27 mouse cellular contexts compared by ENCODE assay signal in genomic region chr13:60296896-60297275, GRCm38 (mm10).
DNase-seq lines count a peak whose midpoint lies in the region; ATAC-seq lines count a peak whose summit lies in the region.
"Had no signal": no experiment of that assay in that cellular context is flagged by ENCODE, and none has a peak within 500 bp of the region (broad histone marks: within the 10 kb centered on the region; RNA-seq: fewer than 3 reads in every experiment).

No protein-coding gene starts in this region.

- H3K27ac ChIP-seq in embryonic facial prominence, embryonic 13.5 days = no peak overlapping the region
- H3K27ac ChIP-seq in embryonic facial prominence, embryonic 10.5 days (replicated peaks) = no peak overlapping the region
- peak overlapping the region; percentile 35; the same call in 1 of the 2 replicates for H3K27ac ChIP-seq in hindbrain, embryonic 10.5 days
- H3K27ac ChIP-seq in hindbrain, embryonic 11.5 days (ENCODE audit: low read depth, low read length) = no peak overlapping the region
- no peak overlapping the region for H3K27ac ChIP-seq in midbrain, embryonic 16.5 days (ENCODE audit: low read length)
- no peak overlapping the region for H3K27ac ChIP-seq in midbrain, embryonic 10.5 days (replicated peaks)
- H3K27ac ChIP-seq: forebrain, embryonic 13.5 days; forebrain, embryonic 15.5 days had no signal

- peaks cover 35% of the 10 kb centered on the region for H3K4me1 ChIP-seq in embryonic facial prominence, embryonic 13.5 days
- peaks cover 26% of the 10 kb centered on the region for H3K4me1 ChIP-seq in embryonic facial prominence, embryonic 10.5 days
- peaks cover 9% of the 10 kb centered on the region for H3K4me1 ChIP-seq in hindbrain, embryonic 10.5 days (replicated peaks)
- H3K4me1 ChIP-seq in hindbrain, embryonic 11.5 days (replicated peaks; ENCODE audit: control insufficient read depth, insufficient read depth, low read length) = no peaks in the 10 kb centered on the region
- H3K4me1 ChIP-seq in midbrain, embryonic 16.5 days (ENCODE audit: control insufficient read depth, insufficient read depth, low read length) = no peaks in the 10 kb centered on the region
- peaks cover 3% of the 10 kb centered on the region; the same call in 1 of the 2 replicates for H3K4me1 ChIP-seq in midbrain, embryonic 10.5 days
- H3K4me1 ChIP-seq: forebrain, embryonic 13.5 days; forebrain, embryonic 15.5 days had no signal

- no peak overlapping the region for H3K9ac ChIP-seq in embryonic facial prominence, embryonic 13.5 days
- H3K9ac ChIP-seq in hindbrain, embryonic 11.5 days (ENCODE audit: low read depth, low read length) = no peak overlapping the region
- no peak overlapping the region for H3K9ac ChIP-seq in midbrain, embryonic 16.5 days (ENCODE audit: low read depth, low read length)
- H3K9ac ChIP-seq: embryonic facial prominence, embryonic 12.5 days; forebrain, embryonic 13.5 days; forebrain, embryonic 15.5 days; forebrain, postnatal 0 days had no signal

- no peaks in the 10 kb centered on the region for H3K9me3 ChIP-seq in embryonic facial prominence, embryonic 13.5 days
- H3K9me3 ChIP-seq in embryonic facial prominence, embryonic 10.5 days = no peaks in the 10 kb centered on the region
- H3K9me3 ChIP-seq in hindbrain, embryonic 10.5 days = no peaks in the 10 kb centered on the region
- H3K9me3 ChIP-seq in hindbrain, embryonic 11.5 days (ENCODE audit: control insufficient read depth, low read length) = no peaks in the 10 kb centered on the region
- H3K9me3 ChIP-seq in midbrain, embryonic 16.5 days (replicated peaks; ENCODE audit: control insufficient read depth, low read length, poor library complexity, severe bottlenecking) = no peaks in the 10 kb centered on the region
- no peaks in the 10 kb centered on the region for H3K9me3 ChIP-seq in midbrain, embryonic 10.5 days (replicated peaks)
- H3K9me3 ChIP-seq: embryonic facial prominence, embryonic 12.5 days; forebrain, embryonic 13.5 days; forebrain, embryonic 15.5 days had no signal

- ATAC-seq in embryonic facial prominence, embryonic 13.5 days (ENCODE audit: insufficient number of reproducible peaks, insufficient read depth, low FRiP score, low TSS enrichment, low read depth) = peak; percentile 5; the same call in 1 of the 2 replicates
- no peak for ATAC-seq in hindbrain, embryonic 11.5 days (ENCODE audit: low FRiP score)
- peak; percentile 60; the same call in 1 of the 2 replicates for ATAC-seq in midbrain, embryonic 16.5 days
- ATAC-seq: activated CD4-positive, CD25-positive, alpha-beta regulatory T cell, adult 4 months; CD4-positive, CD25-positive, alpha-beta regulatory T cell, adult 4 months; forebrain, embryonic 13.5 days; forebrain, embryonic 15.5 days; forebrain, postnatal 0 days had no signal

- no peak overlapping the region for H3K4me3 ChIP-seq in embryonic facial prominence, embryonic 13.5 days
- H3K4me3 ChIP-seq in embryonic facial prominence, embryonic 10.5 days = no peak overlapping the region
- H3K4me3 ChIP-seq in hindbrain, embryonic 10.5 days = no peak overlapping the region
- H3K4me3 ChIP-seq in hindbrain, embryonic 11.5 days (ENCODE audit: low read depth, low read length) = no peak overlapping the region
- no peak overlapping the region for H3K4me3 ChIP-seq in midbrain, embryonic 16.5 days (ENCODE audit: low read depth, low read length)
- no peak overlapping the region for H3K4me3 ChIP-seq in midbrain, embryonic 10.5 days
- H3K4me3 ChIP-seq: embryonic facial prominence, embryonic 12.5 days; forebrain, embryonic 13.5 days; forebrain, embryonic 15.5 days had no signal

- H3K36me3 ChIP-seq in embryonic facial prominence, embryonic 13.5 days = no peaks in the 10 kb centered on the region
- no peaks in the 10 kb centered on the region for H3K36me3 ChIP-seq in embryonic facial prominence, embryonic 10.5 days (replicated peaks)
- H3K36me3 ChIP-seq in hindbrain, embryonic 10.5 days = no peaks in the 10 kb centered on the region
- no peaks in the 10 kb centered on the region for H3K36me3 ChIP-seq in hindbrain, embryonic 11.5 days (ENCODE audit: control insufficient read depth, insufficient read depth, low read length)
- H3K36me3 ChIP-seq in midbrain, embryonic 16.5 days (ENCODE audit: control insufficient read depth, insufficient read depth, low read length) = no peaks in the 10 kb centered on the region
- H3K36me3 ChIP-seq in midbrain, embryonic 10.5 days = no peaks in the 10 kb centered on the region
- H3K36me3 ChIP-seq: embryonic facial prominence, embryonic 12.5 days; forebrain, embryonic 15.5 days; G1E had no signal

- no peaks in the 10 kb centered on the region for H3K27me3 ChIP-seq in embryonic facial prominence, embryonic 13.5 days
- peaks cover 13% of the 10 kb centered on the region for H3K27me3 ChIP-seq in embryonic facial prominence, embryonic 10.5 days (replicated peaks; ENCODE audit: low read depth, poor library complexity, severe bottlenecking)
- H3K27me3 ChIP-seq in hindbrain, embryonic 10.5 days (ENCODE audit: insufficient read depth, poor library complexity, severe bottlenecking) = no peaks in the 10 kb centered on the region
- H3K27me3 ChIP-seq in hindbrain, embryonic 11.5 days (ENCODE audit: control insufficient read depth, insufficient read depth, low read length) = no peaks in the 10 kb centered on the region
- no peaks in the 10 kb centered on the region for H3K27me3 ChIP-seq in midbrain, embryonic 16.5 days (ENCODE audit: control insufficient read depth, insufficient read depth, low read depth, low read length)
- no peaks in the 10 kb centered on the region for H3K27me3 ChIP-seq in midbrain, embryonic 10.5 days (ENCODE audit: low read depth, poor library complexity, severe bottlenecking)
- H3K27me3 ChIP-seq: CH12.LX; embryonic facial prominence, embryonic 12.5 days; forebrain, embryonic 13.5 days; forebrain, embryonic 15.5 days; Patski had no signal

- no peak for DNase-seq in embryonic facial prominence, embryonic 10.5 days (ENCODE audit: low spot score)
- no peak for DNase-seq in hindbrain, embryonic 10.5 days (ENCODE audit: low spot score)
- DNase-seq in hindbrain, embryonic 11.5 days (ENCODE audit: low spot score) = no peak
- DNase-seq in midbrain, embryonic 10.5 days (ENCODE audit: low spot score) = no peak
- DNase-seq in liver = no peak
- DNase-seq: adrenal gland, adult 8-10 months; adrenal gland, postnatal 14 days; adrenal gland, postnatal 36 days; B cell, adult 2 months; cerebellum, adult 11 months; cerebellum, adult 18-20 months; cerebellum, adult 8-10 months; cerebellum, adult 9-11 months; cerebellum, postnatal 14 days; cerebellum, postnatal 36 days; embryo, embryonic 11 days; forebrain, postnatal 0 days had no signal

- 80% methylated on average over 6 of the region's 6 CpGs for WGBS in embryonic facial prominence, embryonic 13.5 days
- 86% methylated on average over 6 of the region's 6 CpGs for WGBS in embryonic facial prominence, embryonic 10.5 days
- WGBS in hindbrain, embryonic 10.5 days = 87% methylated on average over 6 of the region's 6 CpGs
- 81% methylated on average over 6 of the region's 6 CpGs for WGBS in hindbrain, embryonic 11.5 days
- 71% methylated on average over 6 of the region's 6 CpGs for WGBS in midbrain, embryonic 16.5 days
- 92% methylated on average over 6 of the region's 6 CpGs for WGBS in midbrain, embryonic 10.5 days

- no peak overlapping the region for H3K4me2 ChIP-seq in embryonic facial prominence, embryonic 13.5 days
- no peak overlapping the region for H3K4me2 ChIP-seq in hindbrain, embryonic 11.5 days (replicated peaks; ENCODE audit: low read depth, low read length)
- H3K4me2 ChIP-seq in midbrain, embryonic 16.5 days (ENCODE audit: low read length) = no peak overlapping the region
- H3K4me2 ChIP-seq: embryonic facial prominence, embryonic 12.5 days; forebrain, embryonic 13.5 days; forebrain, embryonic 15.5 days had no signal
